Mouse (Mus musculus): Measurements from ENCODE around the gene Ap3m1. TPM values are rescaled to one million over a fixed set of nuclear protein-coding genes. Genes with fewer than 3 reads are reported as not detected.

Gene Ap3m1
- polyA plus RNA-seq, 1 experiment, result 58.0 TPM

DNA sequence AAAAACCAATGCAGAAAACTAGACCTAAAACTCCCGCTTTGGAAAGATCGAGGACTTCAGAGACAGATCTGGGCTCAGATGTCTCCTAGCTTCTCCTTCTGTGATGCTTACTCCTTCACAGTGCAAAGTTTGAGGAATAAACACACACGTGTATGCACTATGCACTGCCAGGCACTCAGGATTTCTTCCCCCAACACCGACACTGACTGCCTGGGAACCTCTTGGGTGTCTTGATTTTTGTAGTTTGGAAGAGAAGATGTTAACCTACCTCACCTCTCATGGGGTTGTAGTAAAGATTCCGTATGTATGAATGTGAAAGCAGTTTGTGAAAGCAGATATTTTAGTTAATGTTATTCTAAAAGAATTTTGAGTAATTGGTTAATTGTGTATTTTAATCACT lies 34.4 kb downstream of the Ap3m1 start:
- no peak for DNase-seq (ENCODE audit: low read depth)

GRCm38 (mm10) chr14:21013800-21014334 lies 38.4 kb downstream of the Ap3m1 start:
- DNase-seq (ENCODE audit: low read depth), result no peak

- DNase-seq (ENCODE audit: low read depth), result no peak
Measured at GRCm38 (mm10) chr14:20999617-21000016, 52.7 kb downstream of the Ap3m1 start.

GRCm38 (mm10) chr14:20997548-20997947 lies 54.8 kb downstream of the Ap3m1 start:
- no peak for DNase-seq (ENCODE audit: low read depth)

DNA sequence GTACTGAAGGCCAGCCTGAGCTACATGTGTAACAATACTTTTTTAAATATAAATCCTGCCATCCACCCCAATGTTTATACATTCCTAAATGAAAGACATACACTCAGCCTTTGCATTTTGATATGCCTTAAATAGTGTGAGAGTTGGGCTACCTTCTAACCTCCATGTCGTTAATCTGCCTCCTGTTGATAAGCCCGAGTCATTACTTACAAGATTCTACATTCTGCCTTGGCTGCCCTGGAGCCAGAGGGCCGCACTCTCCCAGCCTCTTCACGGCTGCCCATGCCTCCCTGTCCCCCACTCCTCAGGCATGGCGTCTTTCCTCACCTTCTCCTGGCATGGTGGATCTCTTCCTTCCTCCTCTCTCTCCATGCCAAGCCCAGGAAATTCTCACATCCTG lies 55.9 kb downstream of the Ap3m1 start:
- DNase-seq (ENCODE audit: low read depth), result no peak

DNA sequence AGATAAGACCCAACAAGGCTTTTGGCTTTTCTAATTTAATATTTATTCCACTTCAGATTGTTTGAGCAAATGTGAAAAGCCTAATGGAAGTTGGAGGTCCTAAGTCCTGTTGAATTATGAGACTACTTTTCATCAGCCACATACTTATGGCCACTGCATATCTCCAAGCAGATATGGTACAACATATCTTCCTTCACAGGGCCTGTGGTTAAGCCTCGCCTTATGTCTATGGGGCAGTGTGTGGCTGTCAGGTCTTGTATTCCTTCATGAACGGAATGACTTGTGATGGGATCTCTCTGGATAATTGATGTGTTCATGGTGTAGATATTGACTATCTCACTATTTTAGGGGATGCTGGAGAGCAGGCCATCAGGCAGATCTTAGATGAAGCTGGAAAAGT lies 56.8 kb downstream of the Ap3m1 start:
- no peak for DNase-seq (ENCODE audit: low read depth)

DNA sequence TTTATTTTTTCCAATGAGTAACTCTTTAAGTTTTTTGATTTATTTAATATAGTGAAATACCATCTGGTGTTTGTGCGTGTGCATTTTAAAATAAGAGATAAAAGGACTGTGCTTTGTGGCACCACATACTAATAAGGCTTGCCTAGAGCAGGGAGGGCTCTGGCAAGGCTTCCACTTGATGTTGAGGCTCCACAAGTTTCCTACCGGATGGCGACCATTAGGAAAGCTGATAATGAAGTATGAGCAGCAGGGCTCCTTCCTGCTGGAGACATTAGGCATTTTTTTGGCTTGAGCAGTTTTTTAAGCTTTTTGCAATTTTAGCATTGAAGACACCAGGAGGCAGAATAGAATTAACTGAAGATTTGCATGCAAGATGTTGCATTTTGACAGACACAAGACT lies 57.8 kb downstream of the Ap3m1 start:
- no peak for DNase-seq (ENCODE audit: low read depth)

DNA sequence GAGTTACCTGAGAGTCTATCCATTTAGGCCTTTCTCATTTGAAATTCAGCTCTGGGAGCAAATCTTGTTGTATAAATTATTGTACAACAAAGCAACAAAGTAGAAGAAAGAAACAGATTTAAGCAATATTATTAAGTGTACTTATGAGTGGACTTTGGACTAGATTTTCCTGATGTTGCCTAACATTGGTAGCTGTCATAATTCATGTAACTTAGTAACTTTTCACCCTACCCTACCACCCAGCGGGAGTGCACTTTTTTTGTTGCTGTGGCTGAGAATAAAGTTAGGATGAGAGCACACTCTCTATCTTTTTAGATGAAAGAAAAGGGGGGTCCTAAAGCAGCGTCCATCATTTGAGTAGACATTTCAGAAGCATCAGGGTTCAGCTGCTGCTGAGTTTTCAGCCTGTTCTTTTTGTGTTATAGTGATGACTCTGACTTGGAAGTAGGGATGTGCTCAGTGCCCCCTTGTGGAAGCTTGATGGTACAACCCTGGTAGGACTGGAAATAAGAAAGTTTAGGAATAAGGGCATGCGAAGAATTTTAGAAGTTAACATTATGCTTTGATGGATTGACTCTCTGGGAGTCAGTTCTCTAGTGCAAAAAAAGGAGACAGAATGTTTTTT lies 59.1 kb downstream of the Ap3m1 start:
- DNase-seq (ENCODE audit: low read depth), result no peak

GRCm38 (mm10) chr14:20991492-20991891 lies 60.8 kb downstream of the Ap3m1 start:
- no peak for DNase-seq (ENCODE audit: low read depth)

DNA sequence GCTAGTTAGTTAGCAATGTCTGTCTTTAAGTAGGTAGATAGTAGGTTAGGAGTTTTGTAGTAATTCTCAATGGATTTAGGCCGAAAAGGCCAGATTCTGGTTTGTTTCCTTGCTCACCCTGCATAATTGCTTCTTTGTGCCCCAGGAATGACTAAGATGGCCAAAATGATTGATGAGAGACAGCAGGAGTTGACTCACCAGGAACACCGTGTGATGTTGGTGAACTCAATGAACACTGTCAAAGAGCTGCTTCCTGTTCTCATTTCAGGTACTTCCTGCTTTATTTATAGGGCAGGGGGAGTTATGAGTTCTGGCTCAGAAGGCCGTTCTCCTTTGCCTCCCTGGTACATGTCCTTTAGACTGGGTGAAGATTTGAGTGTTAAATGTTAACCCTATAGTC lies 66.8 kb downstream of the Ap3m1 start:
- DNase-seq (ENCODE audit: low read depth), result no peak

- DNase-seq (ENCODE audit: low read depth), result peak; percentile 90
Measured at GRCm38 (mm10) chr14:20983832-20984231, 68.5 kb downstream of the Ap3m1 start.

Other genes starting within 250 kb of the Ap3m1 start
- gene Plau, start 215.8 kb downstream of the Ap3m1 start, polyA plus RNA-seq (2012; rRNA removed), result 25.6 and 29.9 TPM in 2 replicates
- gene Vcl, start 123.1 kb downstream of the Ap3m1 start, polyA plus RNA-seq (2012; rRNA removed), result 82.0 and 85.2 TPM in 2 replicates
- gene Adk, start 66 bp upstream of the Ap3m1 start, polyA plus RNA-seq (2012; rRNA removed), result 66.8 and 85.3 TPM in 2 replicates